Mouse (Mus musculus) liver (tissue): Measurements from ENCODE around the gene Auts2.

Source experiments
- DNase-seq: peaks from one replicate; pipeline ENCODE4 v3.0.0-alpha.2; 2020; ENCODE audit warnings: mixed read lengths

Gene Auts2

DNA sequence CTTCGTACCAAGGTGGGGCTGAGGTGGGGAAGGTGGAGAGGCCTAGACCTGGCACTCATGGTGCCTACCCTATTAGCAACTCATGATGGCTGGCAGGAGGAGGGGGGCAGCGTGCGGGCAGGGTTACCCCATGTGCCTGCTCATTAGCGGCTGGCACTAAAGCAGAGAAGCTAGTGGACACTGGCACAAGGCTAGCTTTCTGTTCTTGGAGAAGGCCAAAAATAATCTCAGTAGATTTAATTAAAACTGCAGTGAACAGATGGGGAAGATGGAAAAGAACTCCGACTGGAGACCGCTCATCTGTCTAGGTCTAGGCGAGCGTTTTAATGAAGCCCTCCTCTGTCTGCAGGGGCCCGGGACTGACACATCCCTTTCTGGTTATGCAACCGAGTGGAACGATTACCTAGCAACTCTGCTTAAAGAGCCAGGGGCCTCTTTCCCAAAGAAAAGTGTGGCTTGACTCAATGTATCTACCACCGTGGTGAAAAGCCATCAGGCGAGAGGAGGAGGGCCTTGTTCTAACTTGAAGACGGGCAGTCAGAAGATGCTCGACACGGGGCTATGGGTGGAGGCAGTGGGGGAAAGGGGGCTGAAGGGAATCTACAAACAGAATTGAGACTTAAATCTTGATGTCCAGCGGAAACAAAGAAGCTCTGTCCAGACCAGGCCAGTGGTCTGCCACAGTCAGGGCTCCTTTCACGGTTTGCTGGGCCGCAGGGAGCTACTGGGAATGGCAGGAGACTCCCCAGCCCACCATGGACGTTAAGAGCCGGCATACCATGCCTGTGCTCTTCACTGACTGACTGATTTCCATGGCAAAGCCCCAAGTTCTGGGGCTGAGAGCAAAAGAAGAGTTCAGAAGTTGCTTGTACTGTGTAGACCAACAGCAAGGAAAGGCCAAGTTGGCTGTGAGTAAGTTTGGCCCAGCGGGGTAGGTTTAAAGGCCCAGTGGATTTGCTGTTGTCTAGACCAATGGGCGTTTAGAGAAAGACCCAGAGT lies 899.7 kb downstream of the Auts2 start:
- no peak for DNase-seq

DNA sequence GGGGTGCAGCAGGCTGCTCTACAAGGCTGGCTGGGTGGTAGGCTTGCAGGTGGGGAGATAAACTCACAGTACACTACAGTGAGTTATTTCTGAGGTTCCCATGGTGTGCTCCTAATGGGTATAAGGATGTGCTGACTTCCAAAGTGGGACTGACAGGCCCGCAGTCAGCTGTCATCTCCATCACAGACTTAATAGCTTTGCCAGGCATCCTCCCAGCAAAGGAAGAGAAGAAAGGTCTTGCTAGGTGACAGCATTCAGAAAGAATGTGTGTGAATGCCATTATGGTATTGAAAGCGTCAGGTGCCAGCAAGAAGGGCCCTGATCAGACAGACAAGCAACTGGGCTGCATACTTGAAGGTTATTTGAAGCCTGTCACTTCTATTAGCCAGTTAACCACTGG lies 900.4 kb downstream of the Auts2 start:
- DNase-seq, result no peak

DNA sequence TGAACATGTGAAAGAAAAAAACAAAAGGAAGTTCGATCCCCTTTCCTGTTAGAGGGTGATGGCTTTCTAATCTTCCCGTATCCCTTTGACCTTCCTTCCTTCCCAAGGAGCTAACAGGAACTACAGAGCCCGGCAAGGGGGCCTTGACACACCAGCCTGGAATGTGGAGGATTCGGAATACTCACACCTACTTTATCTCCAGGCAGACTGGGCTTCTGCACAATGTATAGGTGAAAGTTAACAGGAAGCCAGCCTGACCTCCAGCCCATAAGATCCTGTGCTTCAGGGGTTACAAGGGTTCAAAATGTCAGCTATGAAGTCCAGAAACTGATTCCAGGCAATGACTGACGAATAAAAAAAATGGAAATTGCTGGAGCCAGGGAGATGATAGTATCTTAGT lies 906.7 kb downstream of the Auts2 start:
- DNase-seq, result no peak

DNA sequence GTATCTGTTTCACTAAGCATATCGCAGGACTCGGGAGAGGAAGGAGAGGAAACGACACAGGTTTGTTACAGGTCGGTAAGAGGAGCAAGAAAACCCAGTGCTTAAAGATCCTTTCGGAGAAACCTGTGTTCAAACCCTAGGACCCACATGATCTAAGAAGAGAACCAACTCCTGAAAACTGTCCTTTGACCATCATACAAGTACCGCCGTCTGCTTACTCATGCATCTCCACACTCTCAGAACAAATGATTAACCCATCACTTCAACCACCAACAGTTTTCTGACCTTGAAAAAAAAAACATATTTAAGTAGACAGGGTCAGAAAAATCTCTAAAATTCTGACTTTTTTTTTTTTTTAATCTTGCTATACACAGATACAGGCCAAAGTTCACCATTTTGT lies 908.4 kb downstream of the Auts2 start:
- DNase-seq, result no peak

DNA sequence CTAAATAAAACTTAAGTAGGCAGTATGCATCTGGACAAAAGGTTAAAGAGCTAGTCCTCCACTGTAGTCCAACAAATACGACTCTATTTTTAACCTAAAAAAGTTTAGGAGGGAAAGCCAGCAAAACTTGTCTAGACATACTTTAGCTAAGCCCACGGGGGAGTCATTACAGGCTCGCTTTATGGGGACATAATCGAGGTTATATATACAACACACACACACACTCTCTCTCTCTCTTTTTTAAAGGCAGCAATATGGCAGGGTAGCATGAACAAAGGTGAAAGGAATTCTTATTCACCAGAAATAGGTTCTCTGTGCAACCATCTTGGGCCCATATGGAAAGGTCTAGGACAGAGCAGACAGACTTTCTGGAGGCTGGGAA lies 911.2 kb downstream of the Auts2 start:
- no peak for DNase-seq

DNA sequence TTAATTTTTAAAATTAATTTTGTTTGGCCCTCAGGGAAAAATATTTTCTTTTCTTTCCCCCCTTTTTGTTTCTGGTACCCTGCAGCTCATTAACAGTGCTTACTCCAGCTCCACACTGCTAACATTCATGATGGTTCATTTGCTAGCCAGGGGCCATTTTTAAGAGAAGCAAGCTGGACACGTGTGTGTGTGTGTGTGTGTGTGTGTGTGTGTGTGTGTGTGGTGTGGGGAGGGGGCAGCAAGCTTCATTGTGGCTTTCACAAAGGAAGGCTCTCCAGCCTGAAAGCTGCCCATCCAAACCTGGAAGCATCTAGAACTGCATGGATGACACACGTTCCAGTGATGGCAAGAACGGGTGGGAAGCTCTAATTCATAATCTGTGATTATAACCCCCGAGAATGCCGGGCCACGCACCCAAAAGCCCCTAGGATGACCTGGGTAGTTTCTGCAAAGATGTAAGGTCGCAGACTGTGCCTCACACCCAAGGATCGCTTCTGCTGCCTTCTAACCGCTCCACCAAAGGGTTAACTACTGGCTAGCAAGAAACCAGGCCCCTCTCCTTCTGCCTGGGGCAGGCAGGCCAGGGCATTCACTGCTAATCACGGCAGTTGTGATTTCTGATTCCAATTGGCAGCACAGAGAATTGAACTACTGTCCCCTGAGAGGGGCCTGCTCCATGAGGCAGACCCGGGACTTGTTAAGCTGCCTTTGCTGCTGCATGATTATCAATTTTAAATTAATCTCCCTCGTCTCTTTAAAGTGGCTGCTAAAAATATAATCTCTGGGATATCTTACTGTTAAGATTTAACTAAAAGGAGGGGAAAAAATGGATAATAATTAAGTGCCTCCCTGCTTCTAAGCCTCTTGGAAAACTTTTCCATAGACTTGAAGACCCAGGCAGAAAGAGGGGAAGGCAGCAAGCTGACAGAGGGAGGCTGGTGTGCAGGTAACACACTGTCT lies 911.8 kb downstream of the Auts2 start:
- no peak for DNase-seq

DNA sequence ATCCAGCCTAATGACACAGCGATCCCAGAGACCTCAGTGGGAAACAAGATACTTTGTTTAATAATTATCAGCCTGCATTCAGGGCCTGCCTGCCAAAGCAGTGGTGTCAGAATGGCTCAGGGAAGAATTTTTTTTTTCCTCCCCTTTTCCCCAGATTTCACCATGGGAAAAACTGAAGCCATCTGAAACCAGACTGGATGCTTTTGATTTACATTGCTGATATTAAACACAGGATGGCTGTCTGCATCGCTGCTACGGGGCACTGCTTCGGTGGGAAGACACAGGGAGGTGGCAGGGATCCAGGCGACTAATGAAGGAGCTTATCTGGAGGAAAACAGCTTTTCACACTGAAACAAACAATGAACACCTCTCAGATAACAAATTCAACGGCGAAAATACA lies 912.6 kb downstream of the Auts2 start:
- no peak for DNase-seq

DNA sequence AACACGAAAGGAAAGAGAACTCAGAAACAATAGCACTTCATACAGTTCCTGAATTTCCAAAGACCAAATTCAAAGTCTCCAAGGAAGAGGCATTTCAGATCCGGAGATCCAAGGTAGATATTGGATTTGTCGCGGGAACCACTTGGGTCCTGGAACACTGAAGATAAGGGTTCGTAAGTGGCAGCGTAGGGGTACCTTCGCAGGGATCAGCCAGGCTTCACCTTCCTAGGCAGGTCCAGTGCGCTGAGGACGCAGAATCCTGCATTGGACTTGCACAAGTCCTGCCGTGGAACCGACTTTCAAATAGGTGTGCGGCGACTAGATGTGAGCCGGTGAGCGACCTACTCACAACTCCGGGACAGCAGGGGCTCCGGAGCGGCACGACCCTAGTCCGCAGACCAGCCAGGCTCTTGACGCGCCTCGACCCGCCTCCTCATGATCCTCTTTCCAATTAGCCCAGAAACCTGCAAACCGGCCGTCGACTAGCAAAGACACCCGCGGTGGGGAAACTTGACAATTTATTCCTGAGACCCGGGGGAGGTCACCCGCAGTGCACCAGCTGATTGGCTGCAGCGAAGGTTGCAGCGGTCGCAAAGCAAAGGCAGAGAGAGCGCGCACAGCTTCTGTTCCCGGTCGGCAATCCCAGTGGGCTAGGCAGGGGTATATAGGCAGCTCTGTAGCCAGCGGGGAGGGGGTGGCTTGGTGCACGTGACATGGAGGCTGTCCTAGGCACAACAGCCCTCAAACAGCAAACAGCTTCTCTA lies 926.8 kb downstream of the Auts2 start:
- peak; percentile 12 for DNase-seq

DNA sequence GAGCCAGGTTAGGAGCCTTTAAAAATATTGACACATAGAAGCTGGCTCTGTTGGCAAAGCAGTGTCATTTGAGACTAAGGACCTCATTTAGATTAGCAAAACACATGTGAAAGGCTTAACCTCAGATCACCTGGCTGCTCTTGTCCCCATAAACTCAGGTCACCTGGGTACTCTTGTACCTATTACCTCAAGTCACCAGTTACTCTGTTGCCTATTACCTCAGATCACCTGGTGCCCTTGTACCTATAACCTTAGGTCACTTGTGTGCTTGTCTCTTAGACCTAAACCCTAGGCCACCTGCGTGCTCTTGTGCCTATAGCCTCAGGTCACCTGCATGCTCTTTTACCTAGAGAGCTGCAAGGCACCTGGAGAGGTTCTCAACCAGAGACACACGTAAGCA lies 928.9 kb downstream of the Auts2 start:
- no peak for DNase-seq

DNA sequence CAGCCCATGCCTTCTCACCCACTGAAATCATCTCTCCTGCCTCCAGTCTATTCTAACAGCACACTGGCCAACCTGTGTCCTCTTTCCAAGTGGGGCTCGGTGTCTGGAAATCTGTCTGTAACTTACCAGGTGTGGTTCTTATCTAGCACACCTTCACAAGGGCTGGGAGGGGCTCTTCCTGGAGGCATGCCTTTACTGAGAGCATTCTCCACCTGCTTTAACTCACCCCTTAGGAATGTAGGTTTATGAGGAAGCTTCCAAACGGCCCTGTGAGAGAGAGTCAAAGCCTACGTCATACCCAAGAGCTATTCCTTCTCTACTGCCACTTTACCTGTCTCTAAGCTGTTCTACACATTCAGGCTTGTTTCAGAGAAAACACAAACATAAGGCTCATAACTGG lies 929.8 kb downstream of the Auts2 start:
- DNase-seq, result no peak

DNA sequence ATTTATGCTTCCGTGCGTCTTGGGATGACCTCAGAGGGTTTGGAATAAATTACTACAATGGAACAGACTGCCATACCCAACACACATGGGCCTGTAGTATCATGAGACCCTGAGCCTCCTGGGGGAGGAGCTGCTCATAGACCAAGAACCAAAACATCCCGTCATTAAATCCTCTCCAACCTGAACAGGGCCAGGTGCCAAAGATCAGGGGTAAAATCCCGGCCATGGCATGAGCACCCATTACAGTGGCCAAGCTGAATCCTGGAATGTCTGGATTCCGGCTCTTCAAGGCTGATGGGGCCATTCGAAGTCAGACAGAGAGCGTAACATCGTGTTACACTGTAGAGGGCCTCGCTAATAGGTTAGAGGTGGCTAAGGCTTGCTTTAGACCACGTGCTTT lies 932.4 kb downstream of the Auts2 start:
- DNase-seq, result no peak

DNA sequence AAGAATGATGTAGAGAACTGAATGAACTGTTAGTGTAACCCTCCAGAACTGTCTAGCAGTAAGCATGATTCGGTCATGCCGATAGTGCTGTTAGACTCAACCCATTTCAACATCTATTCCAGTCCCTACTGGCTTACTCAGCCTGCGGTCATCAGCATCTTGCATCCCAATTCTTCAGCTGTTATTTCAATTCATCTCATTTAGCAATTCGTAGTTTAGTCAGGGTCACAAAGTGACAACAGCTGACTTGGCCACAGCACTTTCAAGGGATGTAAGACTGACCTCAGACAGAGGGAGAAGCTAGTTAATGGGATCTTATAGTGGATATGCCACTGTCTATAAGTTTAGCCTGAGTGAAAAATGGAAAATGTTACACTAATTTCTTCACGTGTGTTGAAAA lies 936.4 kb downstream of the Auts2 start:
- no peak for DNase-seq

DNA sequence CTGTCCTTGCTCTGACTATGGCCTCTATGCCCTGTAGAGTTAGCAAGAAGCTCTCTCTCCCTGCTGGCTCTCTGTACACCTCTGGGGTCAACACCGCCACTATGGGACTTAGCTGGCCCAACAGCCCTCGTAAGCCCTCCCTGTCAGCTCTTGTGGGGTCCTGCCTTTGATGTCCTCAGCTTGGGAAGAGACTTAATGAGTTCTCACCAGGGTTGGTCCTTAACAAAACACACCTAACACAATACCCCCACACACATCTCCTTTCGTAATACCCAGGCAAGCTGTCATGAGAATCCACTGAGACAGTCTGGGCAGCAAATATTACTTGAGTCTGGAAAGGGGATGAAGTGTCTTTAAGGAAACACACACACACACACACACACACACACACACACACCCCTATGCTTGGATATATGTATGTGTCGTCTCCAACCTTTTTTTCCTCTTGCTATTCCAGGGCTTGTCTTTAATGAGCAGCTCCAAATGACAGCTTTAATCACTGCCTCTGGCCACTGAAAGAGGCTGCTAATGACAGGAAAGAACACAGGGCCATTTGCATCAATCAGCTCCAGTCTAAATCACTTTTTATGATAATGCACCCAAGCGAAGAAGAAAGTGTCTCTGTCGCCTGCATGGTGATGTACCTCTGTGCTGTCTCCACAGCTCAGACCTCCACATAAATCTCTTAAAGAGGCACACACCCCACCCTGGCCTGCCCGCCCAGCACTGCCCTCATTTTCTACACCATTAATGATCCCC lies 941.0 kb downstream of the Auts2 start:
- no peak for DNase-seq

DNA sequence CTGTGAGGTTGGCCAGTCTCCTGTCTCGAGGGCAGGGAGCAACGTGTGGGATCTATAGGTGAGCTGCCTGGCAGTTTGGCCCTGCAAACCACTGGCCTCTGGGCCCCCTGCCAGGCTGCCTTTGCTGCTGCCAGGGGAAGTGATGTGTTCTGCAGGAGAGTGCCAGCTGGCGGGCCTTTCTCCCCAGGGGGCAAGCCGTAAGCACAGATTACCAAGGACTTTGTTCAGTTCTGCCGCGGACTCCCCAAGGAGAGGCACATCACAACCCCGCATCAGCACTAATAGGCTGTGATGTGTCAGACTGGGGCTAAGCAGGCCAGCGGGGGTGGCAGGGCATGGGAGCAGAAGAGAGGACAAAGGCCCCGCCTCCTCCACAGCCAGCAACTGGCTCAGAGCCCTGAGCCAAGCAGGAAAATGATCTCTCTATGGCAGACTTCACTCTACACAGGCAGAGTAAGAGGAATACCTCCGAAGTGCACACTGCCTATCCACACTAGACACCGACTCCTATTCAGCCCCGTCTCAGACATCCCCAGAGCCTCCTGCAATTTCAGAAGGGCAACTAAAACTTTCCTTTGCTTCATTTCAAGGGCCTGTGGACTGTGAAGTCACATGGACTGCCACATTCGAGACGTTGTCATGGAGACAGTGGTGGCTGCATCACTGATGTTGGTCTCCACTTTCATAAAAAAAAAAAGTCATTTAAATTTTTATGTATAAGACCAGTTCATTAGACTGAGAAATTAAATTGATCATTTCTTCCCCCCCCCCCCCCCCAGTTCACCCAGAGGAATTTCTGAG lies 942.6 kb downstream of the Auts2 start:
- DNase-seq, result no peak

DNA sequence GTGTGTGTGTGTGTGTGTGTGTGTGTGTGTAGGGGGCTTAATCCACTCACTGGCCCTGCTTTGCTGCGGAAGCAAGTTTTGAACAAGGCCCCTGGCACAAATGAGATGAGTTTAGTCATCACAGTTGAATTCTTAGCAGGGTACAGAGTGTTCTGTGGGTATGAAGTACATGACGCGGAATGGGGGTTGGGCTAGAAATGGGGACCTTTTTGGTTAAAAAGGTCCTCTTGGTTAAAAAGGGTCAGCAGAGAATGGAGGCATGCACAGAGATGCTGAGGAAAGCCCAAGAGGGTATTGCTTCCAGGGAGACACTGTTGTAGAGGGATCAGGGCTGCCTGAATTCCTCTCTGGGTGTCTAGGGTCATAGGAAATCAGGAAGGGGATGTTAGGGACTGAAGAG lies 945.6 kb downstream of the Auts2 start:
- DNase-seq, result no peak

DNA sequence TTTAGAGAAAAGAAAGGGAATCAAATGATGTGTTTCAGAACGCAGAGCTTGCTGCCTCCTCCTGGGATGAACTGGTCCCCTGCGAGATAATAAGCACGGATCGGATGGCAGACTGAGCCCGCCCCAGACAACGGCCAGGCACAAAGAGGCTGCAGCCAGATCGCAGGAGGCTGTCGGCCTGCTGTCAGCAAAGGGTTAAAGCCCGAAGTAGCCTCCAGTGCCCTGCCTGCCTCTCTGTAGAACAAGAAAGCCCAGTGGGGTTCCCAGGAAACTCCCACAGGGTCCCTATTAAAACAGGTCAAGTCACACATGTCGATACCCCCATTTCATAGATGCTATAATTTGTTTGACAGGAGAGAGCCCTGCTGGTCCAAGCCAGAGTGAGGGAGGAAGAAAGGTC lies 946.6 kb downstream of the Auts2 start:
- DNase-seq, result no peak

DNA sequence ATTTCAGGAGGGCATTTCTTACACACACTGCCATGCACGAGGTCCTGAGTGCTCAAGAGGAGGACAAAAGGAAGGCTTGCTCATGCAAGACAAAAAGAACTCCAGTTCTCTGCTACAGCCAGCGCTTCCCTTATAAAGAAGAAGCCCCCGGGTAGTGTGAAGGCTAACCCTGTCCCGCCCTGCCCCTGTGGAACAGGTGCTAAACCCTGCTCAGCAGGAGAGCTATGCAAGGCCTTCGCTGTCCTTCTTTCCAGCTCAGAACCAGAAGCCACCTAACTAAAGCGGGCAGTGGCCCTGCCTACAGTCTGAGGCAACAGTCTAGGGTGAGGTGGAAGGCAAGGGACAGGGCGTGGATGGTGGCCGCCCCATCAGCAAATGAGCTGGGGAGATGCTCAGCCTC lies 947.4 kb downstream of the Auts2 start:
- no peak for DNase-seq

DNA sequence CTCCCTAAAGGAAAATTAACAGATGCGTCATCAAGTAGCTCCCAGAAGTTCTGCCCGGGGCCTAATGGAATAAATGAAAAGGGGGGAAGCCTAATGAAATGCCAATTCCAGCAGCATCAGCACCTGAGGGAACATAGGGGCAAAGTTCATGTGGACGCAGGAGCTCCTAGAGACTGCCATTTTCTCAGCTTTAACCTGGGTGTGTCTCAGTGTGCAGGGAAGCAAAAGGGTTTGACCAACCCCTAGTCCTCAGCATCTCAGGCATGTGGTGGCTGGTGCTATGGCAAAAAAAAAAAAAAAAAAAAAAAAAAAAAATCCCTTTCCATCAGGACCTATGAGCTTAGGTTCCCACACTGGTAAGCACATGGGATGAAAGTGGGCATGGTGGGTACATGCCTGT lies 948.5 kb downstream of the Auts2 start:
- DNase-seq, result no peak

DNA sequence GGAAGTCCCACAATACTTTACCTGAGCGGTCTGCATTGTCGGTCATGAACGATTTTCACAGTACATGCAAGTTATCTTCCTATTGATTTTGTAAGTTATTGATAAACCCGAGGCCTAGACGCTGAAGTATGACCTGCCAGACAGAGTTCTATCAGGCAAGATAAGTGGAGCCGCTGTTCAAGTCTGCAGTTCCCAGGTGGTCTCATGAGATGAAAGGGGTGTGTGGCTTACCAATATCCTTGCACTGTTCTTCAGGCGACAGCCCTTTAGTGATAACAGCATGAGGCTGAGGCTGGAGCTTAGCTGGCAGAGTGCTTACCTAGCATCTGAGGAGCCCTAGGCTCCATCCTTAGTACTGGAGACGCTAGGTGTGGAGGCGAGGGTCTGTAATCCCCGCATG lies 949.9 kb downstream of the Auts2 start:
- DNase-seq, result no peak

DNA sequence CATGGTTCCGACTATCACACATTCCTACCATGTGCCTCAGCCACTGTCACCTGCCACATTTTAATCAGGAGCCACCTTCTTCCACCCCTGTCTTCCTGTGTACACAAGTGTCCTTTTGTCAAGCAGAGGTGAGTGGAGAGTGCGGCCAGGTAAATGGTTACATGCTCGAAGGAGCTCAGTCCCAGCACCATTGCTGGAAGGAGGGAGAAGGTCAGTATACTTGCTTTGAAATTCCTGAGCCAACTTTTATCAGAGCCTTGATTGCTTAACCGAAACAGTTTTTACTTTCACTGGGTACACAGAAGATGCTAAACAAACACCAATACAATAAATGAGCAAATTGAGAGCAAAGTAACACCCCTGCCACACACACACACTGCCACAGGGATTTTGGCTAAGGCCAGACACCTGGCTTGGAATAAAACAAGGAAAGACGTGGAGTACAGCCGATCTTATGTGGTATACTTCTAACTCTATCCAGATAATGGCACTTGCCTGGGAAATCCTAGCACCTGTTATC lies 953.1 kb downstream of the Auts2 start:
- no peak for DNase-seq

DNA sequence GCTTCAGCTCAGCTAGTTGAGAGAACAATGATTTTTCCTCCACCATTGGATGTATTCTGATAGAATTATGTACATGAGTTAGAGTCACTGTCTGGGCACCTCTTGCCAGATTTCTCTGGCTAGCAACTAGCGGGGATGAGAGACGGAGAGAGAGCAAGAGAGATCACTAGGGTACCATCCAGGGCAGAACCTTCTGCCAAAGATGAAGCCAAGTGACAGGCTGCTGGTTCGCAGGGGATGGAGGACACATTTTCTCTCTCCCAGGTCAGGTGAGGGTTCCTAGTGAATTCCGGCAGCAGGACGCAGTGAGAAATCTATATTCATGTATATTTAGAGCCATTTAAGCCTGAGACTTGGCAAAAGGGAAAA lies 956.8 kb downstream of the Auts2 start:
- no peak for DNase-seq
